Mouse (Mus musculus): Measurements from ENCODE around the gene Cttn. TPM values are rescaled to one million over a fixed set of nuclear protein-coding genes. Genes with fewer than 3 reads are reported as not detected.

Gene Cttn
- polyA plus RNA-seq, 1 experiment, result 14.2 TPM

- Histone ChIP-seq H3K27me3 (ENCODE audit: control insufficient read depth, insufficient read depth, low read length) (no peaks in the 10 kb centered on the region), H3K27ac (ENCODE audit: insufficient read depth, low read length) (no peak overlapping the region), H3K4me1 (ENCODE audit: control insufficient read depth, insufficient read depth, insufficient read length) (no peaks in the 10 kb centered on the region), H3K4me3 (ENCODE audit: extremely low read depth, insufficient read depth, insufficient read length) (no peak overlapping the region), H3K36me3 (ENCODE audit: control insufficient read depth, insufficient read depth, low read length) (no peaks in the 10 kb centered on the region)
- WGBS, result 41% methylated on average over 16 of the region's 16 CpGs
- TF ChIP-seq POLR2A (IDR thresholded peaks at IDR 0.05; ENCODE audit: low read depth, low read length), result no peak
- TF ChIP-seq CTCF (IDR thresholded peaks at IDR 0.05; ENCODE audit: extremely low read depth, insufficient read depth, insufficient read length, insufficient replicate concordance), result no peak
- no peak for DNase-seq (ENCODE audit: low read depth in 1 of 2, low spot score in 2 of 2)
Observed at GRCm38 (mm10) chr7:144417644-144418343, 53.0 kb downstream of the Cttn start.

- DNase-seq (ENCODE audit: low read depth in 1 of 2, low spot score in 2 of 2), result no peak
- 75% methylated on average over 2 of the region's 2 CpGs for WGBS
- H3K4me3 ChIP-seq (ENCODE audit: extremely low read depth, insufficient read depth, insufficient read length), result no peak overlapping the region
- no peaks in the 10 kb centered on the region for H3K36me3 ChIP-seq (ENCODE audit: control insufficient read depth, insufficient read depth, low read length)
- no peaks in the 10 kb centered on the region for H3K27me3 ChIP-seq (ENCODE audit: control insufficient read depth, insufficient read depth, low read length)
- H3K27ac ChIP-seq (ENCODE audit: insufficient read depth, low read length), result no peak overlapping the region
- no peak for TF ChIP-seq POLR2A (IDR thresholded peaks at IDR 0.05; ENCODE audit: low read depth, low read length)
- TF ChIP-seq CTCF (IDR thresholded peaks at IDR 0.05; ENCODE audit: extremely low read depth, insufficient read depth, insufficient read length, insufficient replicate concordance), result no peak
- no peaks in the 10 kb centered on the region for H3K4me1 ChIP-seq (ENCODE audit: control insufficient read depth, insufficient read depth, insufficient read length)
Observed at GRCm38 (mm10) chr7:144417234-144417633, 53.6 kb downstream of the Cttn start.

- Histone ChIP-seq H3K27me3 (ENCODE audit: control insufficient read depth, insufficient read depth, low read length) (no peaks in the 10 kb centered on the region), H3K4me1 (ENCODE audit: control insufficient read depth, insufficient read depth, insufficient read length) (no peaks in the 10 kb centered on the region), H3K4me3 (ENCODE audit: extremely low read depth, insufficient read depth, insufficient read length) (no peak overlapping the region), H3K27ac (ENCODE audit: insufficient read depth, low read length) (no peak overlapping the region), H3K36me3 (ENCODE audit: control insufficient read depth, insufficient read depth, low read length) (no peaks in the 10 kb centered on the region)
- TF ChIP-seq POLR2A (IDR thresholded peaks at IDR 0.05; ENCODE audit: low read depth, low read length) (no peak), CTCF (IDR thresholded peaks at IDR 0.05; ENCODE audit: extremely low read depth, insufficient read depth, insufficient read length, insufficient replicate concordance) (no peak)
- no peak for DNase-seq (ENCODE audit: low read depth in 1 of 2, low spot score in 2 of 2)
- WGBS, result 59% methylated on average over 4 of the region's 4 CpGs
Observed at GRCm38 (mm10) chr7:144415795-144416194, 55.0 kb downstream of the Cttn start.

GRCm38 (mm10) chr7:144414632-144415031 lies 56.2 kb downstream of the Cttn start:
- no peak overlapping the region for H3K4me3 ChIP-seq (ENCODE audit: extremely low read depth, insufficient read depth, insufficient read length)
- no peak overlapping the region for H3K27ac ChIP-seq (ENCODE audit: insufficient read depth, low read length)
- no peak for DNase-seq (ENCODE audit: low read depth in 1 of 2, low spot score in 2 of 2)
- TF ChIP-seq CTCF (IDR thresholded peaks at IDR 0.05; ENCODE audit: extremely low read depth, insufficient read depth, insufficient read length, insufficient replicate concordance) (no peak), POLR2A (IDR thresholded peaks at IDR 0.05; ENCODE audit: low read depth, low read length) (no peak)
- H3K27me3 ChIP-seq (ENCODE audit: control insufficient read depth, insufficient read depth, low read length), result no peaks in the 10 kb centered on the region
- H3K36me3 ChIP-seq (ENCODE audit: control insufficient read depth, insufficient read depth, low read length), result no peaks in the 10 kb centered on the region
- no peaks in the 10 kb centered on the region for H3K4me1 ChIP-seq (ENCODE audit: control insufficient read depth, insufficient read depth, insufficient read length)
- WGBS, result 82% methylated on average over 5 of the region's 5 CpGs

- TF ChIP-seq CTCF (IDR thresholded peaks at IDR 0.05; ENCODE audit: extremely low read depth, insufficient read depth, insufficient read length, insufficient replicate concordance), result no peak
- no peak for TF ChIP-seq POLR2A (IDR thresholded peaks at IDR 0.05; ENCODE audit: low read depth, low read length)
- H3K4me1 ChIP-seq (ENCODE audit: control insufficient read depth, insufficient read depth, insufficient read length), result no peaks in the 10 kb centered on the region
- H3K36me3 ChIP-seq (ENCODE audit: control insufficient read depth, insufficient read depth, low read length), result no peaks in the 10 kb centered on the region
- no peak for DNase-seq (ENCODE audit: low read depth in 1 of 2, low spot score in 2 of 2)
- 56% methylated on average over 22 of the region's 22 CpGs for WGBS
- no peak overlapping the region for H3K4me3 ChIP-seq (ENCODE audit: extremely low read depth, insufficient read depth, insufficient read length)
- no peaks in the 10 kb centered on the region for H3K27me3 ChIP-seq (ENCODE audit: control insufficient read depth, insufficient read depth, low read length)
- no peak overlapping the region for H3K27ac ChIP-seq (ENCODE audit: insufficient read depth, low read length)
Observed at GRCm38 (mm10) chr7:144411967-144412906, 58.6 kb downstream of the Cttn start.

GRCm38 (mm10) chr7:144409682-144410081 lies 61.1 kb downstream of the Cttn start:
- Histone ChIP-seq H3K36me3 (ENCODE audit: control insufficient read depth, insufficient read depth, low read length) (no peaks in the 10 kb centered on the region), H3K4me3 (ENCODE audit: extremely low read depth, insufficient read depth, insufficient read length) (no peak overlapping the region), H3K27ac (ENCODE audit: insufficient read depth, low read length) (no peak overlapping the region), H3K4me1 (ENCODE audit: control insufficient read depth, insufficient read depth, insufficient read length) (no peaks in the 10 kb centered on the region), H3K27me3 (ENCODE audit: control insufficient read depth, insufficient read depth, low read length) (no peaks in the 10 kb centered on the region)
- TF ChIP-seq CTCF (IDR thresholded peaks at IDR 0.05; ENCODE audit: extremely low read depth, insufficient read depth, insufficient read length, insufficient replicate concordance) (no peak), POLR2A (IDR thresholded peaks at IDR 0.05; ENCODE audit: low read depth, low read length) (no peak)
- WGBS, result 89% methylated on average over 18 of the region's 18 CpGs
- no peak for DNase-seq (ENCODE audit: low read depth in 1 of 2, low spot score in 2 of 2)
